Mouse (Mus musculus) granulocyte monocyte progenitor cell, adult 5-6 weeks (primary cell): Measurements from ENCODE around the gene Iapp. TPM values are rescaled to one million over a fixed set of nuclear protein-coding genes. Genes with fewer than 3 reads are reported as not detected.

Experiments used
- total RNA-seq, 2 experiments: library from RNA; stranded (forward) in 1 of 2; stranded (reverse) in 1 of 2; fragments of 200-712, 200-1000 nt in 1 of 2; fragments of >200 nt in 1 of 2; fragmentation: Nextera tagmentation in 1 of 2; gene quantifications; 2 replicates each; pipeline ENCODE4 v1.2.3; 2014 to 2017

The Iapp gene
- total RNA-seq, 2 experiments from 2014 or later: not detected

Other genes starting within 250 kb of the Iapp start
- gene Slco1a6, start 89.9 kb upstream of the Iapp start, total RNA-seq (2014; fragmentation: Nextera tagmentation): not detected in 2 replicates
- not detected in 2 replicates for gene Slco1a6, start 89.9 kb upstream of the Iapp start, total RNA-seq (2017)
- gene Slco1a5, start 24.6 kb downstream of the Iapp start, total RNA-seq (2014; fragmentation: Nextera tagmentation): not detected in 2 replicates
- not detected in 2 replicates for gene Slco1a5, start 24.6 kb downstream of the Iapp start, total RNA-seq (2017)
- 9.3 and 11.6 TPM in 2 replicates for gene Pyroxd1, start 47.2 kb downstream of the Iapp start, total RNA-seq (2014; fragmentation: Nextera tagmentation)
- 14.0 and 15.3 TPM in 2 replicates for gene Pyroxd1, start 47.2 kb downstream of the Iapp start, total RNA-seq (2017)
- gene Recql, start 88.7 kb downstream of the Iapp start, total RNA-seq (2014; fragmentation: Nextera tagmentation): 44.0 and 62.4 TPM in 2 replicates
- gene Recql, start 88.7 kb downstream of the Iapp start, total RNA-seq (2017): 35.8 and 45.6 TPM in 2 replicates
- gene Golt1b, start 88.8 kb downstream of the Iapp start, total RNA-seq (2014; fragmentation: Nextera tagmentation): 27.1 and 32.9 TPM in 2 replicates
- 35.3 and 36.2 TPM in 2 replicates for gene Golt1b, start 88.8 kb downstream of the Iapp start, total RNA-seq (2017)
- not detected in 2 replicates for gene Spx, start 115.0 kb downstream of the Iapp start, total RNA-seq (2014; fragmentation: Nextera tagmentation)
- gene Spx, start 115.0 kb downstream of the Iapp start, total RNA-seq (2017): 0.09 TPM in 1 of 2 replicates, not detected in the other
- gene Gys2, start 174.7 kb downstream of the Iapp start, total RNA-seq (2014; fragmentation: Nextera tagmentation): not detected in 2 replicates
- gene Gys2, start 174.7 kb downstream of the Iapp start, total RNA-seq (2017): not detected in 2 replicates
- gene Ldhb, start 209.5 kb downstream of the Iapp start, total RNA-seq (2014; fragmentation: Nextera tagmentation): 64.1 and 67.3 TPM in 2 replicates
- 41.2 and 42.4 TPM in 2 replicates for gene Ldhb, start 209.5 kb downstream of the Iapp start, total RNA-seq (2017)